Mouse (Mus musculus) brain, embryonic 18.5 days (tissue): ENCODE results near the gene Rtn4rl1.

Source experiments
- DNase-seq: peaks from one replicate; pipeline ENCODE4 v3.0.0-alpha.2; 2012; ENCODE audit warnings: low read depth, low spot score

The Rtn4rl1 gene

DNA sequence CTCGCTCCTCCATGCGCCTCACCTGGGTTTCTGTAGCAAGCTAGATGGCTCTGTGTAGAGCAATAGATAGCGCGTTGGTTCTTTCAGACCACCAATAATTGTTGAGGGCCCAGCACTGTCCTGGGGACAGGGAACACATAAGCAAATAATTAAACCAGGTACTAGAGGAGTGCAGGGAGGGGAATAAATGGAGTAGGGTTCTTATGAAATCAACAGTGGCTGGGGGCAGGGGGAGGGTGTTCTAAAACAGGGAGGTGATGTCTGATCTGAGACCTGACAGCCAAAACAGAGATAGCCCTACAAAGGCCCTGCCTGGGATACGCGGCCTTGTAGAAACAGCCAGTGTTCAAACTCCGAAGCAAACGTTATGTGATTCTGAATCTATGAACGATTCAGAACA is 56.0 kb downstream of the Rtn4rl1 start:
- DNase-seq, result no peak

GRCm38 (mm10) chr11:75251006-75251512 is 57.5 kb downstream of the Rtn4rl1 start:
- DNase-seq, result no peak

- no peak for DNase-seq
These were observed 58.0 kb downstream of the Rtn4rl1 start for GRCm38 (mm10) chr11:75251557-75252070.

DNA sequence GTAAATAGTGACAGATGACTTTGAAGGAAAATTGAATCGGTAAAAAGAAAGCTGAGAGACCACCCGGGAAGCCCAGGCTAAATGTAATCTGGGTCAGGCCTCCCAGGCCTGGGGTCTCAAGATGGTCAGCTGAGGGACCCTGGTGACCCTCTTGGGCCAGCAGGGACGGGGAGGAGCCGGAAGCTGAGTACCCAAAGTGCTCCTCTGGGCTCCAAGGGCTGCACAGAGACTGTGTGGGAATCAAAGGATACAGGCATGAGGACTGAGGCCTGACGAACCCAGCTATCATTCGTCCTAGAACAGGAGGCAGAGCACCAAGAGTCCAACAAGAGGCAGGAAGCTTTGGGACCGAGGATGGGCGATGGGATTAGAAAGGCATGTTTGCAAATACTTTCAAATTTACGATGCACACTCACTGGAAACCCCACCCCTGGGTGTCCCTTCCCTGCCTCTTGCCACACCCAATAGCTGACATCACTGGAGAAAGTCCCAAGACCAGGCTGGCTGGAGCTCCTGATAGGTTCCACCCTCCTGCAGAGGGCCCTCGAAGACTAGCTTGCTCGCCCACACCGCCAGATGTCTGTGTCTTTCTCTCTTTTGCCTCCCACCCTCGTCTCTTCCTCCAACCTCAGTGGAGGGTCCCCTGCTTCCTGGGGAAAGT is 60.8 kb downstream of the Rtn4rl1 start:
- no peak for DNase-seq

DNA sequence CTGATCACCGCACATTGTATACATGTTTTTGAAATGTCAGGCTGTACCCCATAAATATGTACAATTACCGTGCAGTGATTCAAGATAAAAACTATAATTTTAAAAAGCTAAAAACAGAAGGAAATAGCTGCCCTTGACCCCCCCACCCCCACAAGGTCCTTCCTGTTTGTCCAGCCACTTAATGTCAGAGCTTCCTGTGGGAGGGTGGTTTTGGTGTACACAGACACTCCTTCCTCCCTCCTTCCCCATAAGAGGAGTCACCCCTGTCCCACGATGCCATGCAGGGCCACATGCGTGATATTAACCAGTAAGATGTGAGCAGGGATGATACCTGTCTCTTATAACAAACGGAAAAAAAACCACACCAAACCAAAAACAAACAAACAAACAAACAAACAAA is 61.7 kb downstream of the Rtn4rl1 start:
- DNase-seq, result no peak

GRCm38 (mm10) chr11:75257056-75257648 is 63.6 kb downstream of the Rtn4rl1 start:
- no peak for DNase-seq

GRCm38 (mm10) chr11:75259416-75259815 is 65.8 kb downstream of the Rtn4rl1 start:
- no peak for DNase-seq

DNA sequence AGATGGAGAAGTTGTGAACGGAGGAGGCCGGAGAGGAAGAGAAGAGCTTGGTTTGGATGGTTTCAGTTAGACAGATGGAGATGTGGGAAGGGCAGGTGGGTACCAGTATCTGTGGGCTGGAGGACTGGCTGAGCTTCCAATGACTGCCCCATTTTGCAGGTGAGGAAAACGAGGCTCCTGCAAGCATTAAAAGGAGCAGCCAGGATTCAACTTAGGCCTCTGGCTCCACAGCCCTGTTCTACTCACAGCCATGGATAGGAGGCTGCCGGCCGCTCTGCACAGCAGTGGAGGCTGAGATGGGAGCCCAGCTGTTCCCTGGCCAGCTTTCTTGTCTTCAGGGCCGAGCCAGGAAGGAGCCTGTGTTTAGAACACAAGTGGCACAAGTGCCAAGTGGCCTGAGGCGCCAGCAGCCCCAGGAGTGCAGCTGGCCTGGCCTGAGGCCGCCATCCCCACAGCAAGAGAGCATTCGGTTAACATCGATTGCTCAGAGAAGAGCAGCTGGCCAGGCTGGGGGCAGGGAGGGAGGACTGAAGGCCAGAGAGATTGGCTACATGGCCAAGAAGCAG is 66.5 kb downstream of the Rtn4rl1 start:
- no peak for DNase-seq

- no peak for DNase-seq
These were observed 67.4 kb downstream of the Rtn4rl1 start for GRCm38 (mm10) chr11:75261016-75261415.

- no peak for DNase-seq
These were observed 68.1 kb downstream of the Rtn4rl1 start for GRCm38 (mm10) chr11:75261730-75262129.

DNA sequence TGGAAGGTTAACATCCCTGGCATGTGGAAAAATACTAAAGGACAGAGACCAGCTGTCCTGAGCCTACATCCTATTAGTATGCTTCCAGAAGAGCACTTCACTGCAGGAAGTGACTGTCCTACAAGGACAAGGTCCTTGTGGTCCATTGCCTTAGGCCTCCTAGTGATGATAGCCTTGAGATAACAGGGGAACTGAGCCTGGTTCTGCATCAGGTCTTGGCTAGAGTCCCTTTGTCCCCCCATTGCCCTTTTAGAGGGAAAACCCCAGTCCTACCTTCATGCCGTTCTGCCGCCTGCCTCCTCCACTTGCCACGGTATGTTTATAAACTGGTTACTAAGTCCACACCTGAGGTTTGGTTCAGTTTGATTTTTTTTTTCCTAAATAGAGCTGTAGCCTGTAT is 68.6 kb downstream of the Rtn4rl1 start:
- DNase-seq, result no peak

GRCm38 (mm10) chr11:75262791-75263190 is 69.2 kb downstream of the Rtn4rl1 start:
- no peak for DNase-seq

DNA sequence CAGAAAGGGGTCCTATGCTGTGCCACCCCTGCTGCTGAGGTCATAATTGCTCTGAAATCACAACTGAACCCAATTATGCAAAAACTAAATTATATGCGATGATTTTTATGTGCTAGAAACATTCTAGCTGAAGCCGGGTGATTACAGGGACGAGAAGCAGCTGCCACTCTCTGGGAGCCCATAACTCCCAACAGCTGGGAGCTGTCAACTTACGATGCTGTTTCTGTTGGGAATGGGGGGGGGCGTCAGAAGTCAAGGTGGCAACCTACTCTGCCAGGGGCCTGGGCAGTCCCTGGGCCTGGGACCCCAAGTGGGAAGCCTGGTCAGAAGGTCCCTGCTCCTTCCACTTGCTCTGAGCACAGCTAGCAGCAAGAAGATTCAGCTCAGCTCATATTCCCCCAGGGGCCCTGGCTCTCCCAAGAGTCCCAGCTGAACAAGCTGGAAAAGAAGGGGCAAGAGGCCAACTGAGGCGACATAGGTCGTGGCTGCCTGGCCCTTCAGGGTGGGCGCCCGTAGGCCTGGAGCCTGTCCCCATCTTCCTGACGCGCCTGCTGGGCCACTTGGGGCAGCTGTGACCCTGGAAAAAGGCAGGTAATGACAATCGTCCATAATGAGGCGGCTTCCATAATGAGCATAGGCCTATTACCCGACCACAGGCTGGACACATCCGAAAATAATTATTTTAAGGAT is 69.8 kb downstream of the Rtn4rl1 start:
- no peak for DNase-seq

- no peak for DNase-seq
These were observed 70.4 kb downstream of the Rtn4rl1 start for GRCm38 (mm10) chr11:75263964-75264312.

GRCm38 (mm10) chr11:75264550-75264949 is 71.0 kb downstream of the Rtn4rl1 start:
- no peak for DNase-seq

GRCm38 (mm10) chr11:75265545-75265944 is 72.0 kb downstream of the Rtn4rl1 start:
- no peak for DNase-seq

- DNase-seq, result no peak
These were observed 74.3 kb downstream of the Rtn4rl1 start for GRCm38 (mm10) chr11:75267826-75268281.

GRCm38 (mm10) chr11:75268492-75268891 is 74.9 kb downstream of the Rtn4rl1 start:
- DNase-seq, result no peak

DNA sequence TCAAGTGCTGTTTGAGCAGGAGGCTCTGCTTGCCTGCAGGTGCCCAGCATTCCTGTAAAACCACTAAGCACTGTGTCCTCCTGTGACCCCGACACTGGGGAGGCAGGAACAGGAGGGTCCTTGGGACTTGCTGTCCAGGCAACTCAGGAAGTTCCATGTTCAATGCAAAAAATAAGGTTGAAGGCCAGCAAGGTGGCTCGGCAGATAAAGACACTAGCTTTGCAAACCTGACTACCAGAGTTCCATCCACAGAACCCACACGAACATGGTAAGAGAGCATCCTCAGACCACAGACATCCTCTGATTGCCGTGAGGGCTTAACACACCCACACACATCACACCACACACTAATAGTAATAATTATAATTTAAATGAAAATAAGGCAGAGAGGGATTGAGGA is 75.6 kb downstream of the Rtn4rl1 start:
- DNase-seq, result no peak

- DNase-seq, result no peak
These were observed 76.8 kb downstream of the Rtn4rl1 start for GRCm38 (mm10) chr11:75270276-75270984.

- DNase-seq, result no peak
These were observed 77.4 kb downstream of the Rtn4rl1 start for GRCm38 (mm10) chr11:75270985-75271434.
